In the genomic region with DNA sequence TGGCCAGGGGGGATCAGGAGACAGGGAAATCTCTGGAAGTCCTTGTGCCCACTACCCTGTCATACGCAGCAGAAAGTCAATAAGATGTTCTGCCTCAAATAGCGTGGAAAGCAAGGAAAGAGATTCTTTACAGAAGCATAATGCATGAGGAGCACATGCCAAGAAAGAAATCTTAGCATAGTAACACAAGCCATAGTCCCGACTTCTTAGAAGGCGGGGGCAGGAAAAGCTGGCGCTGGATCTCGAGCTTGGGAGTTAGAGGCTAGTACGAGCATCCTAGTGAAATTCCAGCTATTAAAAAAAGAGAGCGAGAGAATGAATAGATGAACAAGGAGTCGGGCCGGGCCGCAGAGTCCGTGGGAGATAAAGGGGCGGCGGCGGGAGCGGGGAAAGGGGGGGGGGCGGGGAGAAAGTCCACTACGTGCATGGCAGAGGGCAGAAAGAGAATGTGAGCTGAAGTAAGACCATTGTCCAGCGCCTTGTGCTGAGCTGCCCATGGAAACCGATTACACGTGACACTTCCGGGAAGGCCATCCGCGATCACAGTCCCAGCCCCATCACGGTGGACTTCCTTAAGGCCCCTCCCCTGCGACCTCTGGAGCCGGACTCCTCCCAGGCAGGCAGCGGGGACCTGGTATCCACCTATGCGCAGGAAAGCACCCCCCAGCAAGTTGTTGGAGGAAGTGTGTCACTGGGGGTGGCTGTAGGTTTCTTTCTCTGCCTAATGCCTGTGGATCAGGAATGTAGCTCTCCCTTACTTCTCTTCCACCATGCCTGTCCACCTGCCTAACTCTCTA, we compare ENCODE assay signal across 8 mouse cellular contexts. TPM values are rescaled to one million over a fixed set of nuclear protein-coding genes. Genes with fewer than 3 reads are reported as not detected.
DNase-seq lines count a peak whose midpoint lies in the region; ATAC-seq and TF ChIP-seq lines count a peak whose summit lies in the region.

No protein-coding gene starts in this region.

- peak; percentile 26 for DNase-seq in thymus, postnatal 14 days
- DNase-seq in thymus, postnatal 10 days (ENCODE audit: low spot score in 2 of 2) = no peak
- peak; percentile 64 for DNase-seq in embryonic facial prominence, embryonic 10.5 days (ENCODE audit: low spot score)
- peak; percentile 74 for DNase-seq in kidney, postnatal 0 days (ENCODE audit: low spot score)
- peak; percentile 81 for DNase-seq in lung, postnatal 10 days
- DNase-seq in right cerebral cortex, postnatal 10 days (ENCODE audit: low spot score in 2 of 2) = peak; percentile 56 to 71
- DNase-seq in layer of hippocampus, adult 8-10 months (ENCODE audit: low spot score in 2 of 2) = no peak

- H3K4me2 ChIP-seq in heart, embryonic 15.5 days = peak overlapping the region; percentile 87
- H3K4me2 ChIP-seq in kidney, postnatal 0 days (ENCODE audit: low read length) = peak overlapping the region; percentile 61

- H3K27ac ChIP-seq in embryonic facial prominence, embryonic 10.5 days (replicated peaks) = peak overlapping the region; percentile 77
- peak overlapping the region; percentile 61 for H3K27ac ChIP-seq in heart, embryonic 15.5 days
- H3K27ac ChIP-seq in kidney, postnatal 0 days = peak overlapping the region; percentile 69

- peaks cover 34% of the 10 kb centered on the region for H3K4me1 ChIP-seq in embryonic facial prominence, embryonic 10.5 days
- H3K4me1 ChIP-seq in heart, embryonic 15.5 days (replicated peaks) = peaks cover 23% of the 10 kb centered on the region
- peaks cover 5% of the 10 kb centered on the region; the same call in 1 of the 2 replicates for H3K4me1 ChIP-seq in kidney, postnatal 0 days (replicated peaks; ENCODE audit: insufficient read depth, low read length)

- ATAC-seq in heart, embryonic 15.5 days (replicated peaks; ENCODE audit: insufficient number of reproducible peaks, insufficient read depth, low FRiP score, low read depth) = peak; percentile 65
- ATAC-seq in kidney, postnatal 0 days (replicated peaks; ENCODE audit: low FRiP score, low read depth) = peak; percentile 79

- TF ChIP-seq CTCF in kidney, postnatal 0 days (IDR thresholded peaks at IDR 0.05; ENCODE audit: low read depth) = no peak

- H3K4me3 ChIP-seq in embryonic facial prominence, embryonic 10.5 days = peak overlapping the region; percentile 54
- H3K4me3 ChIP-seq in heart, embryonic 15.5 days = peak overlapping the region; percentile 51
- peak overlapping the region; percentile 28 for H3K4me3 ChIP-seq in kidney, postnatal 0 days (replicated peaks; ENCODE audit: low read depth, low read length)

- no peaks in the 10 kb centered on the region for H3K27me3 ChIP-seq in embryonic facial prominence, embryonic 10.5 days (replicated peaks; ENCODE audit: low read depth, poor library complexity, severe bottlenecking)
- no peaks in the 10 kb centered on the region for H3K27me3 ChIP-seq in heart, embryonic 15.5 days
- no peaks in the 10 kb centered on the region for H3K27me3 ChIP-seq in kidney, postnatal 0 days (ENCODE audit: insufficient read depth, low read length)

- WGBS in embryonic facial prominence, embryonic 10.5 days = 12% methylated on average over 28 of the region's 29 CpGs
- 9% methylated on average over 28 of the region's 29 CpGs for WGBS in heart, embryonic 15.5 days
- WGBS in kidney, postnatal 0 days = 9% methylated on average over 28 of the region's 29 CpGs

- H3K9ac ChIP-seq in heart, embryonic 15.5 days = peak overlapping the region; percentile 61
- peak overlapping the region; percentile 52 for H3K9ac ChIP-seq in kidney, postnatal 0 days (ENCODE audit: low read depth, low read length)

- no peaks in the 10 kb centered on the region for H3K36me3 ChIP-seq in embryonic facial prominence, embryonic 10.5 days (replicated peaks)
- H3K36me3 ChIP-seq in heart, embryonic 15.5 days = no peaks in the 10 kb centered on the region
- H3K36me3 ChIP-seq in kidney, postnatal 0 days (ENCODE audit: insufficient read depth, low read length) = no peaks in the 10 kb centered on the region

- H3K9me3 ChIP-seq in embryonic facial prominence, embryonic 10.5 days = no peaks in the 10 kb centered on the region
- H3K9me3 ChIP-seq in heart, embryonic 15.5 days (replicated peaks) = no peaks in the 10 kb centered on the region
- H3K9me3 ChIP-seq in kidney, postnatal 0 days (replicated peaks; ENCODE audit: low read length) = no peaks in the 10 kb centered on the region

RNA-seq across cellular contexts. Expression of gene Cdc42, which starts 12.6 kb away (rescaled TPM):
- polyA plus RNA-seq in embryonic facial prominence, embryonic 10.5 days (2016; fragmentation: Nextera tagmentation; extraction: Ambion mirVana) = 568 and 585 TPM in 2 replicates
- polyA plus RNA-seq in heart, embryonic 15.5 days (2015; fragmentation: Nextera tagmentation; extraction: Ambion mirVana) = 462 and 495 TPM in 2 replicates
- 592 and 644 TPM in 2 replicates for polyA plus RNA-seq in kidney, postnatal 0 days (2015; fragmentation: Nextera tagmentation; extraction: Ambion mirVana)
- 100 to 1,000 TPM; 300 to 325 (median 301) TPM for total RNA-seq in layer of hippocampus, adult 8-10 months (2022)

RNA-seq across cellular contexts. Expression of gene Cela3a, which starts 39.4 kb away (rescaled TPM):
- polyA plus RNA-seq in embryonic facial prominence, embryonic 10.5 days (2016; fragmentation: Nextera tagmentation; extraction: Ambion mirVana) = not detected in 2 replicates
- polyA plus RNA-seq in heart, embryonic 15.5 days (2015; fragmentation: Nextera tagmentation; extraction: Ambion mirVana) = not detected in 2 replicates
- not detected in 2 replicates for polyA plus RNA-seq in kidney, postnatal 0 days (2015; fragmentation: Nextera tagmentation; extraction: Ambion mirVana)
- not detected for total RNA-seq in layer of hippocampus, adult 8-10 months (2022)

Comparison
In these comparisons a context has a peak if more than half of its experiments do, and no peak if none do; other contexts are left out.
1. DNase-seq: peak in thymus, postnatal 14 days (single experiment), embryonic facial prominence, embryonic 10.5 days (single experiment), kidney, postnatal 0 days (single experiment), lung, postnatal 10 days (single experiment) and right cerebral cortex, postnatal 10 days (2 of 2); none in thymus, postnatal 10 days (0 of 2) and layer of hippocampus, adult 8-10 months (0 of 2).
2. Peak in every context shown above with its lines, with median percentiles within 50 percentile points of each other: H3K27ac ChIP-seq and H3K4me3 ChIP-seq.